Mouse (Mus musculus) midbrain, embryonic 12.5 days (tissue): Measurements from ENCODE around the gene Prkn. TPM values are rescaled to one million over a fixed set of nuclear protein-coding genes. Genes with fewer than 3 reads are reported as not detected.

ENCODE experiments used
- ATAC-seq: fragments of 200-750 bp; cut with Nextera tagmentation; 2 replicates; pipeline ENCODE4 v1.8.0; 2017; ENCODE audit warnings: low read depth, moderate TSS enrichment, moderate library complexity; ENCODE audit not compliant: low FRiP score
- H3K27ac ChIP-seq: fragments of 300-500 bp; sonication (generic); replicated peaks from 2 replicates; pipeline ENCODE4 v1.5.1; 2016; ENCODE audit warnings: mild to moderate bottlenecking
- H3K27me3 ChIP-seq: fragments of 300-500 bp; sonication (generic); 2 replicates; pipeline ENCODE4 v1.6.1; 2016; ENCODE audit warnings: mild to moderate bottlenecking
- H3K36me3 ChIP-seq: fragments of 300-500 bp; sonication (generic); 2 replicates; pipeline ENCODE4 v1.6.1; 2016
- H3K4me1 ChIP-seq: fragments of 300-500 bp; sonication (generic); 2 replicates; pipeline ENCODE4 v1.6.1; 2016
- H3K4me2 ChIP-seq: fragments of 300-500 bp; sonication (generic); replicated peaks from 2 replicates; pipeline ENCODE4 v1.6.1; 2016; ENCODE audit warnings: mild to moderate bottlenecking, moderate library complexity
- H3K4me3 ChIP-seq: fragments of 300-500 bp; sonication (generic); 2 replicates; pipeline ENCODE4 v1.5.1; 2016; ENCODE audit warnings: mild to moderate bottlenecking
- H3K9ac ChIP-seq: fragments of 300-500 bp; sonication (generic); replicated peaks from 2 replicates; pipeline ENCODE4 v1.6.1; 2016; ENCODE audit warnings: mild to moderate bottlenecking, moderate library complexity
- H3K9me3 ChIP-seq: fragments of 300-500 bp; sonication (generic); 2 replicates; pipeline ENCODE4 v1.6.1; 2016; ENCODE audit warnings: mild to moderate bottlenecking
- WGBS: fragments of 180-500 bp; shearing (Covaris S2); methylation state at CpG from one replicate; pipeline ENCODE4 v1.1.7; 2016; 5-methylcytosine and 5-hydroxymethylcytosine counted together
- polyA plus RNA-seq: library from polyadenylated mRNA; unstranded; fragments of >200 nt; fragmentation: Nextera tagmentation; extraction: Ambion mirVana; gene quantifications from 2 replicates; pipeline ENCODE4 v1.2.1, GENCODE M21; 2016

The Prkn gene
- polyA plus RNA-seq, 1 experiment from 2014 or later, result 2.1 TPM

DNA sequence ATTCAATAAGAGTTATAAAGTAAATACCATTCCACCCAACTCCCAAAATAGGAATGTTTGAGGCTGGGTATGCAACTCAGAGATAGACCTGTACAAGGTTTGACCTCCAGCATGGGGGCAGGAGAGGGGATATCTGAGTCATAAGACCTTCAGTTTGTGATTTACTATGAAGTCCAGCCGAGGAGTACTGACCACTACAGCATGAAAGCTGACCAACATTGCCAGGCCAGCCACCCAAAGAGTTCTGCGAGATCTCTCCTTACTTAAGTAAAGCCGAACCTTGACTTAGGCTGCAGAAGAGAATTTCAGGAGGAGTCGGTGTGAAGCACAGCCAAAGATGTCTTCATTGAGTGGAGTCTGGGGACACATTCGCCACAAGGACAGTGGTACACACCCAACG is 1079.4 kb downstream of the Prkn start:
- Histone ChIP-seq H3K4me3 (no peak overlapping the region), H3K4me2 (no peak overlapping the region), H3K36me3 (no peaks in the 10 kb centered on the region), H3K4me1 (no peaks in the 10 kb centered on the region), H3K9ac (no peak overlapping the region), H3K27ac (no peak overlapping the region), H3K27me3 (peaks cover 6% of the 10 kb centered on the region), H3K9me3 (no peaks in the 10 kb centered on the region)
- 94% methylated on average over 6 of the region's 6 CpGs for WGBS
- no peak for ATAC-seq

DNA sequence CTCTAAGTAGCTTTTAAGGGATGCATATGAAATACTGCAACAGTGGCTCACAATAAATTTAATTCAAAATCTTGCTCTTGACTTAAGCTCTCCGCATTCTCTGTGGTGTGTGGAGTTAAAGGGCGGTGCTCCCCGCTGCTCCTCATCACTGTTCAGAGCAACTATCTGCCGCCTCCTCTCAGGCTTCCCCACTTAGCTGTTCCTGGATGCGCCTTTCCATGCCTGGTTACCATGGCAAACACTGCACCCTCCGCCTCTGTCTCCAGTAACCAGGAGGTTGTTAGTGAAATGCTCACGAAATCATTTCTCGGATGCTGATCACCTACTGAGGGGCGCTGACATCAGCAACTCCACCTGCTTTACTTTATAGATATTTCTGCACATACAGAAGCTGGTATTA is 1080.8 kb downstream of the Prkn start:
- H3K27me3 ChIP-seq, result no peaks in the 10 kb centered on the region
- no peak for ATAC-seq

DNA sequence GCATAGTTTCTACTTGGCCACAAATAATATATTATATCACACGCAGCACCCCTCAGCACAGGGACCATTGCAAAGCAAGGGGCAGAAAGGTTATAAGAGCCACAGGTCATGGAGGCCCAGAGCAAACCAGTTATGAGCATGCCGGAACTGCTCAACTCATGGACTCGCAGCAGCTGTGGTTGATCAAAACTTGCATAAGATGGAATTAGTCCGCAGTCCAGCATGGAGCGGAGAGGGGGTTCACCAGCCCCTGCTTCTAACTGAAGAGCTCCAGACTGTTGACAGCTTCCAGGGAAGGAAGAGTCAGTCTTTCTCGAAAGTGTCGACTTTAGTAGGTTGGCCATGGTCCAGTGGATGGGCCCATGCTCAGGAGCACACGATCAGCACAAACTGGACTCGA is 1083.8 kb downstream of the Prkn start:
- no peaks in the 10 kb centered on the region for H3K9me3 ChIP-seq
- no peak overlapping the region for H3K4me3 ChIP-seq
- no peaks in the 10 kb centered on the region for H3K27me3 ChIP-seq
- no peak for ATAC-seq
- no peak overlapping the region for H3K9ac ChIP-seq
- whole genome bisulfite sequencing, result 96% methylated on average over 9 of the region's 9 CpGs
- H3K27ac ChIP-seq, result no peak overlapping the region
- peaks cover 4% of the 10 kb centered on the region; the same call in 1 of the 2 replicates for H3K4me1 ChIP-seq
- H3K4me2 ChIP-seq, result no peak overlapping the region
- H3K36me3 ChIP-seq, result no peaks in the 10 kb centered on the region

More for the DNA sequence above, 1080.8 kb downstream of the Prkn start:
- no peak overlapping the region for H3K27ac ChIP-seq
- H3K9ac ChIP-seq, result no peak overlapping the region
- WGBS, result 75% methylated on average over 9 of the region's 9 CpGs
- no peak overlapping the region for H3K4me2 ChIP-seq
- no peaks in the 10 kb centered on the region for H3K9me3 ChIP-seq
- no peaks in the 10 kb centered on the region for H3K4me1 ChIP-seq
- no peaks in the 10 kb centered on the region for H3K36me3 ChIP-seq
- H3K4me3 ChIP-seq, result no peak overlapping the region

DNA sequence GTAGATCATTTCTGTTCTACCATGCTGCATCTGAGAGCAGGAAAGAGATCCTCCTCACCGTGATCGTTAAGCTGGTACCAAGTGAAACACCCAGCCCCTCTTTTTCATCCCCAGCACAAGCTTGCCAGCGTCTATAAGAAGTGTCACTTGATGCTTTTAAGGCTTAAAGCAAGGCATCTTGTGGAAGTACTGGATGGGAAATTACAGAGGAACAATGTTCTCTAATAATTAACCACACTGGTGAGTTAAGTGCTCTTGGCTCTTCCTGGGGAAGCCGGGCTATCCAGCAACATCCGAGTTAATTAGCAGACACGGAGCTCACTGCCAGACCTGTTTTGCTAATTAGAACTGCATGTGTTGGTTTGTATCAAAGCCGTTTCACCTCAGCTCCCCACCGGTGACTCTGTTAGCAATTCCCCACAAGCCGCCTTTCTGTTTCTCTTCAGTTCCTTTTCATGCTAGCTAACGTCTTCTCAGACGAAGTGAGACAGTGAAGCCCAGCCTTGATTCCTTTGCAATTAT is 1086.7 kb downstream of the Prkn start:
- H3K4me2 ChIP-seq, result no peak overlapping the region
- H3K36me3 ChIP-seq, result no peaks in the 10 kb centered on the region
- 53% methylated on average over 11 of the region's 11 CpGs for WGBS
- no peak for ATAC-seq
- H3K27me3 ChIP-seq, result no peaks in the 10 kb centered on the region
- H3K9me3 ChIP-seq, result no peaks in the 10 kb centered on the region
- peaks cover 4% of the 10 kb centered on the region; the same call in 1 of the 2 replicates for H3K4me1 ChIP-seq
- H3K9ac ChIP-seq, result no peak overlapping the region
- no peak overlapping the region for H3K4me3 ChIP-seq
- H3K27ac ChIP-seq, result no peak overlapping the region

DNA sequence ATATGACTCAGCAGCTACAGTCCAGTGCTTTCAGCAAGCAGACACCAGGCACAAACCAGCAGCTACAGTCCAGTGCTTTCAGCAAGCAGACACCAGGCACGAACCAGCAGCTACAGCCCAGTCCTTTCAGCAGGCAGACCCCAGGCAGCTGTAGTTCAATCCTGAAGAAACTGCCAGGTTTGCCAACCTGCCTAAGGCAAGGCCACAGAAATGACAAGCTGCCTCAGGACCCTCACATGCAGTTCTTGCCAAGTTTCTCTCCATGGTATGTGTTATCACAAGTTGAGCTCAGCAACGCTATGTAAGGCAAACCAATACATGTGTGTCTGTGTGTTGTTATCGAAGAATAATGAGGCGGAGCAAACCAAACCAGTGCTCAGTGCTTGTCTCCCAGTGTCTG is 1091.5 kb downstream of the Prkn start:
- Histone ChIP-seq H3K4me2 (no peak overlapping the region), H3K27me3 (no peaks in the 10 kb centered on the region), H3K27ac (no peak overlapping the region), H3K4me1 (peaks cover 4% of the 10 kb centered on the region; the same call in 1 of the 2 replicates), H3K36me3 (no peaks in the 10 kb centered on the region), H3K9ac (no peak overlapping the region), H3K9me3 (no peaks in the 10 kb centered on the region), H3K4me3 (no peak overlapping the region)
- WGBS, result 91% methylated on average over 4 of the region's 4 CpGs
- ATAC-seq, result no peak

DNA sequence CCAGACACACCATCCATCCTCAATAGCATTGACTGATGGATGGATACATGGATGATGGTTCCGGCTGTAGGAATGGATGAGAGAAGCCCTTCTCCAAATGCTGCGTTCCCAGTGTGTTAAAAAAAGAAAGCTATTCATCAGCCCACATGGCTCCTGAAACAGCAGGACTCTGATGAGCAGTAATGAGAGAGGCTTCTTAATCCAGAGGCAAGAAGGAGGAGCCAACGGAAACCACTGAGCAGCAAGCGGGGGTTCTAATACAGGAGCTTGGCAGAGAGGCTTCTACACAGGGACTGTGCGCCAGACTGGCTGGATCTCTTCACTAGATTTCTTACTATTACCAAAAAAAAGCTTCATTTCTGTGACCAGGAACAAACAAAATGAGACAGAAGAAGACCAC is 1093.6 kb downstream of the Prkn start:
- H3K27me3 ChIP-seq, result no peaks in the 10 kb centered on the region
- H3K4me2 ChIP-seq, result no peak overlapping the region
- H3K4me3 ChIP-seq, result no peak overlapping the region
- H3K9ac ChIP-seq, result no peak overlapping the region
- H3K36me3 ChIP-seq, result no peaks in the 10 kb centered on the region
- WGBS, result 62% methylated on average over 5 of the region's 5 CpGs
- H3K9me3 ChIP-seq, result no peaks in the 10 kb centered on the region
- ATAC-seq, result no peak
- no peak overlapping the region for H3K27ac ChIP-seq
- H3K4me1 ChIP-seq, result no peaks in the 10 kb centered on the region

DNA sequence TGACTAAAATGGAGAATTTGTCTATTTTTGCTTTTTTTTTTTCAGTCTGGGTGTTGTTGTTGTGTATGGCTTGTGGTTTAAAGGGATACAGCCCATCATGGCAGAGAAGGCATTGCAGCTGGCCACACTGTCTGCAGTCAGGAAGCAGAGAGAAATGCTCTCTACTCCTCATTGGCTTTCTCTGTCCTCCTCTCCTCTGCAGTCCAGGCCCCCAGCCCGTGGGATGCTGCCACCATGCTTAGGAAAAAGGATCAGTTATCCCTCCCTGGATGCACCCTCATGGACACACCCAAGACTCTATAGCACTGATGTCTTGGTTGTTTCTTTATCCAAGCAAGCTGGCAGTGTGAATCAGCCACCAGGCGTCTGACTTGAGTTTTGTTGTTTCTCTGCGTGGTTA is 1107.3 kb downstream of the Prkn start:
- 88% methylated on average over 3 of the region's 3 CpGs for WGBS
- Histone ChIP-seq H3K27ac (no peak overlapping the region), H3K36me3 (no peaks in the 10 kb centered on the region), H3K9ac (no peak overlapping the region), H3K27me3 (no peaks in the 10 kb centered on the region), H3K4me1 (no peaks in the 10 kb centered on the region), H3K4me2 (no peak overlapping the region), H3K4me3 (no peak overlapping the region), H3K9me3 (no peaks in the 10 kb centered on the region)
- no peak for ATAC-seq

DNA sequence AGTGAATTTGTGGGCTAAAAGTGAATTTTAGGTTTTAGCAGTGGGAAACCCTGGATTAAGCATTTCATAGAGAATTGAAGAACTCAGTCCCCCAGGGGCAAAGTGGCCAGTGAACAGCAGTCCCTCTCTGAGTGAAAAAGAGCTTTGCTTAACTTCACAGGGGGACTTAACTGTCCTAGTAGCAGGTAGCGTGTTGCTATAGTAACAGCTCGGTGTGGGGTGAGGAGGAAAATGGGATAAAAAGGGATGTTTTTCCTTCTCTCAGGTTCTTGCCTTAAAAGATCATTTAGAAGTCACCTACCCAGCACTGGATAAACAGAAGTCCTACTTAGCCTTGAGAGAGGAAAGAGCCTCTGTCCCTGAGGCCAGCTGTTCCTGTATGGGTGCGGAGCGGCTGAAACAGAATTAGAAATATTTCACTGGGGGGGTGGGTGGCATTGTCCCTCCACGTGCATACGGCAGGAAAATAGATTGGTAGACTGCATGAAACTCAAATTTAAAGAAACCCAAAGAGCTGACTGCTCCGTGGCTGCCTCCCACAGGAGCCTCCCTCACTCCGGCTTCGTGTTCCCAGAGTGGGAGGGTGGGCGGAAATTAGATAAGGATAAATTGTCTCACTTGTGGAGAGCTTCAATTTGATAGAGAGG is 1109.5 kb downstream of the Prkn start:
- H3K36me3 ChIP-seq, result no peaks in the 10 kb centered on the region
- ATAC-seq, result no peak
- no peak overlapping the region for H3K9ac ChIP-seq
- no peak overlapping the region for H3K4me3 ChIP-seq
- no peaks in the 10 kb centered on the region for H3K9me3 ChIP-seq
- no peaks in the 10 kb centered on the region for H3K4me1 ChIP-seq
- no peak overlapping the region for H3K27ac ChIP-seq
- no peak overlapping the region for H3K4me2 ChIP-seq
- WGBS, result 53% methylated on average over 10 of the region's 10 CpGs
- no peaks in the 10 kb centered on the region for H3K27me3 ChIP-seq

DNA sequence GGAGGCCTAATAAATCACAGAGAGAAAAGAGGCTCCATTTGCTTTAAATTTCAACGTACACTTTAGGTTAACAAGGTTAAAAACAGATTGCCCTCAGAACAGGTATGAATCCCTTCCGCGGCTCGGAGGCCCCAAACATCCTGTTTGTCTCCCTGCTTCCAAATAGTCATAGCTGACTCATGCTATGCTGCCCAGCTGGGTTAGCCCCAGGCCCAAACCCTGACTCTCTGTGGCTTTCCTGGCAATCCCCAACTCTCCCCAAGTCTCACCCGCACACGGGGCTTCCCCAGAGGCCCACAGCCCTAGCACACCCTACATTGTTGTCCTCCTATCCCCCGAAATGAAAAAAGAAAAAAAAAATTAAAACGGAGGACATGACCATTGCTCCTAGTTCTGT is 1110.0 kb downstream of the Prkn start:
- H3K9me3 ChIP-seq, result no peaks in the 10 kb centered on the region
- 79% methylated on average over 8 of the region's 8 CpGs for WGBS

DNA sequence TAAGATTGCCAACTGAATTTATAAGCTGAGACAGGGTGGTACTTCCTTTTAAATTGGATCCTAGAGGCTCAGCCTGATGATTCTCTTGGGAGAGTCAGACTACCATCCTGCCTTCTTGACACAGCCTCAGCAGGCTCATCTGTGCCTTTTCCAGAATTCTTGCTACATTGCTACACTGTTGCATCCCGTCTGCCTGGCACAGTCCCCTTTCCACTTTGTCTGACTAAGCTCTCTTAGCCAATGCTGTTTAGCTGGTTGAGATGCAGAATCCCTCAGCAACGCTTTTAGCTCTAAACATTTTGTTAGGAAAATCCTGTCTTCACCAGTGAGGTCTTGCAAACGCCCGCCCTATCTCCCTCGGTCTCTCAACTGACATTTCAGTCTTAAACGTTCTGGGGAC is 1115.1 kb downstream of the Prkn start:
- WGBS, result 87% methylated on average over 6 of the region's 6 CpGs
- no peaks in the 10 kb centered on the region for H3K36me3 ChIP-seq
- ATAC-seq, result no peak

More for the DNA sequence above, 1110.0 kb downstream of the Prkn start:
- Histone ChIP-seq H3K27me3 (no peaks in the 10 kb centered on the region), H3K9ac (no peak overlapping the region), H3K36me3 (no peaks in the 10 kb centered on the region), H3K4me3 (no peak overlapping the region), H3K27ac (no peak overlapping the region), H3K4me2 (no peak overlapping the region), H3K4me1 (no peaks in the 10 kb centered on the region)
- no peak for ATAC-seq

DNA sequence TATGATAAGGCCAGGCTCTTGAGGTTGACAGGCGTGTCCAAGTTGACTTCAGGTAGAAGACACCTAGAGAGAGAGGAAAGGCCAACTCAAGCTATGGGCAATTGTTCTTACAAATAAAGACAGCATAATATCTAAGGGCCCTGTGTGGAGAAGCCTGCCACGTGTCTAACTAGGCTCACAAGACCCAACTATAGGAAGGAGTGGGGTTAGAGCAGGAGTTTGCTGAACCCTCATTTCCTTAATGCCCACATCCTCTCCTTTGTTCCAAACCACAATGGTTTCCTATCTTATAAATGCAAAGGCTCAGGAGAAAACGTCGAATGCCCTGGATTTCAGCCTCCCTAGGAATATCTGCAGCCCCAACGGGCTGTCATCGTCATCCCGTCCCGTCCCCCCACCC is 1120.3 kb downstream of the Prkn start:
- H3K4me3 ChIP-seq, result no peak overlapping the region
- WGBS, result 81% methylated on average over 8 of the region's 8 CpGs
- peaks cover 12% of the 10 kb centered on the region; the same call in 1 of the 2 replicates for H3K4me1 ChIP-seq
- no peak overlapping the region for H3K9ac ChIP-seq
- H3K4me2 ChIP-seq, result no peak overlapping the region
- H3K27ac ChIP-seq, result no peak overlapping the region
- no peak for ATAC-seq
- 0 out of 2 replicates have a peak, but pooled peaks cover 3% of the 10 kb centered on the region for H3K9me3 ChIP-seq
- H3K27me3 ChIP-seq, result no peaks in the 10 kb centered on the region
- H3K36me3 ChIP-seq, result no peaks in the 10 kb centered on the region

More for the DNA sequence above, 1115.1 kb downstream of the Prkn start:
- Histone ChIP-seq H3K9ac (no peak overlapping the region), H3K4me1 (peaks cover 7% of the 10 kb centered on the region; the same call in 1 of the 2 replicates), H3K9me3 (0 out of 2 replicates have a peak, but pooled peaks cover 3% of the 10 kb centered on the region), H3K4me3 (no peak overlapping the region), H3K27me3 (no peaks in the 10 kb centered on the region), H3K4me2 (no peak overlapping the region), H3K27ac (no peak overlapping the region)

DNA sequence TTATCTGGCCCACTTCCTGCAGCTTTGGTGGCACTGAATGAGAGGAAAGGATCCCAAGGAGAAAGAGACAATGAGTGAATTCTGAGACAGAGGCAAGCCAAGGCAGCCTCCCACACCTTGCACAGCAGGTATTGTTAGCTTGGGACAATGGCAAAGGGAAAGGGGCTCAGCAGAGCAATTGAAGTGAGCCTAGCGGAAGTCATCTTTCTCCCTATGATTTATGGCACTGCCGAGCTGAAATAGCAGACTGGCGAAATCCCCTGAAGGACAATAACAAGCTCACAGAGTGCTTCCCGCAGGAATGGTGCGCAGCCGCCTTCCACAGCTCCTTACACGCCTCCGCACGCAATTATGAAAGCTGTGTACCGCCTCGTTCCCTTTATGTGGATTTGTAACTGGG is 1122.6 kb downstream of the Prkn start:
- 48% methylated on average over 11 of the region's 11 CpGs for WGBS
- Histone ChIP-seq H3K9ac (no peak overlapping the region), H3K9me3 (0 out of 2 replicates have a peak, but pooled peaks cover 3% of the 10 kb centered on the region), H3K27me3 (no peaks in the 10 kb centered on the region), H3K4me2 (0 out of 2 replicates have a peak overlapping the region, but pooled peaks have one; percentile 1), H3K27ac (no peak overlapping the region), H3K4me1 (0 out of 2 replicates have a peak, but pooled peaks cover 5% of the 10 kb centered on the region), H3K4me3 (no peak overlapping the region), H3K36me3 (no peaks in the 10 kb centered on the region)
- ATAC-seq, result no peak
